Mouse (Mus musculus): ENCODE results near the gene Luzp1. TPM values are rescaled to one million over a fixed set of nuclear protein-coding genes. Genes with fewer than 3 reads are reported as not detected.

The Luzp1 gene
- polyA plus RNA-seq, 1 experiment from 2014 or later = 91.1 TPM

DNA sequence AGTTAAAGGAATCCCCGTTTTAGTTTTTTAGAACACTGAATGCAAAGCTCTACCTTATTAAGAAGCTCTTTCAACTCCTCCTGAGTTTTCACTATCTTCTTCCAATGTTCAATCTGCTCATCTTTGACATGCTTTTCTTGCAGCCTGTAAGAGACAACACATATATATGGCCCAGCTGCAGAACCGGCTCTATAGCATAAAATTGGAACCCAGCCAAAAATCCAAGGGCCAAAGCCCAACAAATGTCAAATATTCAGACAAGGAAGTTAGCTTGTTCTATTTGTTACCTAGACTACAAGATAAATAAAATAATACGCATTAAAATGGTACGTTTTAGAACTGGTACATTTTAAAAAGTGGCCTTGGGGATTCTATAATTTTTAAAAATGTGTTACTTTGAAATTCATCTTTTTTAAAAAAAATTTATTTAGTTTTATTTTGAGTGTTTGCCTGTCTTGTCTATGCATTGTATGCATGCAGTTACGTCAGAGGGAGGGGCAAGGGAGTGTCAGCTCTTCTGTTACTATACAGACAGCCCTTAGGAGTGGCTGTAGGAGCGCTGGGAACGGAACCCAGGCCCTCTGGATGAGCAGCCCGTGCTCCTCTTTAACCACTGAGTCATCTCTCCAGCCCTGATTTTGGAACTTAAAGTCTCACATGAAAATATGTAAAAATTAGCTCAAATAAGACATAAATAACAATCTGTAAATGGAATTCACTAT lies 90.9 kb downstream of the Luzp1 start:
- H3K4me3 ChIP-seq = no peak overlapping the region
- no peak for ATAC-seq
- H3K4me2 ChIP-seq = no peak overlapping the region
- H3K27me3 ChIP-seq = no peaks in the 10 kb centered on the region
- H3K9me3 ChIP-seq (replicated peaks) = no peaks in the 10 kb centered on the region
- H3K9ac ChIP-seq = no peak overlapping the region
- H3K4me1 ChIP-seq = no peaks in the 10 kb centered on the region
- no peak overlapping the region for H3K27ac ChIP-seq
- peaks cover 95% of the 10 kb centered on the region for H3K36me3 ChIP-seq (ENCODE audit: poor library complexity, severe bottlenecking)
- 92% methylated on average over 8 of the region's 8 CpGs for WGBS

DNA sequence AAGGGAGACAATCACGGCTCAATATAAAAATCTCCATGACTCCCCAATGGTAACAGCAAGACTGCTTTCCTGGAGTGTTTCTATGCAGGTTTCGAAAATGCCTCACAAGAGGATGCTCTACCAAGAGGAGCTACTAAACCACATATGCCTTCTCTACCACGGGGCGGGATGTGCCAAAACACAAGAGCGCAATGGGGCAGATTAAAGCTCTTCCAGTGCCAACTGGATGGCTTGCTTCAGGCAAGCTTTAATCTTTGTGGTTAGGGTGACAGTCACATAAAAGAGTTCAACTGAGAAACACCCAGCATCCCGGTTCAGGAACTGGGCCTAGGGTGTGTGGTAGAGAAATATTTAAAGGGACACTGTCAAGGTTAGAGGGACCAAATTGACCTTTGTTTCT lies 93.2 kb downstream of the Luzp1 start:
- ATAC-seq = no peak

DNA sequence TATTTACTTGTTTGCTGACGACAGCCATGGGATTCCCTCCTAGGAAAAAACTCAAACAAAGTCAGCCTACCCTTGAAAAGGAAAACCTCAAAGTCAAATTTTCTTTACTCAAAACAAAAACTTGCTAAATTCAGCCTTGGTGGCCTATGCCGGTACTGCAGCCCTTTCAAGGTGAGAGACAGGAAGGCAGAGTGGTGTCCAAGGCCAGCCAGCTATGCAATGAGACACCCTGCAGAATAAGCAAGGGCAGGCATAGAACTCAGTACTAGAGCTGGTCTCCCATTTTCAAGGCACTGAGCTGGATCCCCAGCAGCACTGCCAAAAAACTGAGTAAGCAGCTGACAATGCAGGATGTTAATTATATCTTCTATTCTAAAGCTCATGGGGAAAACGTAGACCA lies 99.1 kb downstream of the Luzp1 start:
- H3K4me2 ChIP-seq = no peak overlapping the region
- WGBS = 80% methylated on average over 3 of the region's 3 CpGs
- ATAC-seq = no peak
- no peaks in the 10 kb centered on the region for H3K27me3 ChIP-seq
- peaks cover 85% of the 10 kb centered on the region for H3K36me3 ChIP-seq (ENCODE audit: poor library complexity, severe bottlenecking)
- H3K4me1 ChIP-seq = 0 out of 2 replicates have a peak, but pooled peaks cover 4% of the 10 kb centered on the region
- no peak overlapping the region for H3K27ac ChIP-seq
- no peak overlapping the region for H3K9ac ChIP-seq
- no peaks in the 10 kb centered on the region for H3K9me3 ChIP-seq (replicated peaks)
- H3K4me3 ChIP-seq = no peak overlapping the region

More for the DNA sequence above, 93.2 kb downstream of the Luzp1 start:
- no peak overlapping the region for H3K4me3 ChIP-seq
- H3K27me3 ChIP-seq = no peaks in the 10 kb centered on the region
- WGBS = 78% methylated on average over 6 of the region's 6 CpGs
- no peaks in the 10 kb centered on the region for H3K9me3 ChIP-seq (replicated peaks)
- H3K9ac ChIP-seq = no peak overlapping the region
- H3K4me1 ChIP-seq = no peaks in the 10 kb centered on the region
- H3K27ac ChIP-seq = no peak overlapping the region
- H3K36me3 ChIP-seq (ENCODE audit: poor library complexity, severe bottlenecking) = peaks cover 94% of the 10 kb centered on the region
- H3K4me2 ChIP-seq = no peak overlapping the region

DNA sequence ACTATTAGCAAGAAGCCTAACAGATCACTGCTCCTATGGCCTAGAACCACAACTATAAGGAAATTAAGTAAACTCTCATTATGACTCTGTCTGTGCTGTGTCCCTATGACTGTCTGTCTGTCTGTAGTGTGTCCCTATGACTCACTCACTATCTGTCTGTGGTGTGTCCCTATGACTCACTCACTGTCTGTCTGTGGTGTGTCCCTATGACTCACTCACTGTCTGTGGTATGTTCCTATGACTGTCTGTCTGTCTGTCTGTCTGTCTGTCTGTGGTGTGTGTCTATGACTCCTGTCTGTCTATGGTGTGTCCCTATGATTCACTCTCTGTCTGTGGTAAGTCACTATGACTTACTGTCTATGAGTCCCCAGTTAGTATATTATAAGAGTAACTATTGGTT lies 100.4 kb downstream of the Luzp1 start:
- no peaks in the 10 kb centered on the region for H3K27me3 ChIP-seq
- no peak overlapping the region for H3K4me2 ChIP-seq
- H3K4me1 ChIP-seq = 0 out of 2 replicates have a peak, but pooled peaks cover 4% of the 10 kb centered on the region
- H3K9ac ChIP-seq = no peak overlapping the region
- H3K27ac ChIP-seq = 0 out of 2 replicates have a peak overlapping the region, but pooled peaks have one; percentile 20
- H3K4me3 ChIP-seq = no peak overlapping the region
- H3K9me3 ChIP-seq (replicated peaks) = no peaks in the 10 kb centered on the region
- H3K36me3 ChIP-seq (ENCODE audit: poor library complexity, severe bottlenecking) = peaks cover 74% of the 10 kb centered on the region
- no peak for ATAC-seq

DNA sequence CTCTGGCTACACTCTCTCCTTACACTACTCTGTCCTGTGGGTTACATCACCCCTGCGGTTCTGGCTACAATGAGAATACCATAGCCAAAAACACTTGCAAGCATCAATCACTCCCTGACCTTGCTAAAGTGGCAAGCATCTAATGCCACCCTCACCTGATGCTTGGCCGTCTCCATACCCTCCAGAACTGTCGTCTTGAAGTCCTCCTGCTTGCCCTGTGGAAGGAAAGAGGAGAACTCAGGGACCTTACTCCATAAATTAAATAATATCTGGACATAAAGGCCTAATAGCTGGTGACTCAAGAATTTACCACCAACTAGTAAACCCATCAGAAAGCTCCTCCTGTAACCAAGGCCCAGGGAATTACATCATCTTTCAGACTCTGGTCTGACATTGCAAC lies 112.3 kb downstream of the Luzp1 start:
- WGBS = 94% methylated on average over 3 of the region's 3 CpGs
- H3K4me3 ChIP-seq = no peak overlapping the region
- no peak overlapping the region for H3K4me2 ChIP-seq
- H3K27ac ChIP-seq = no peak overlapping the region
- no peaks in the 10 kb centered on the region for H3K9me3 ChIP-seq (replicated peaks)
- peaks cover 9% of the 10 kb centered on the region for H3K4me1 ChIP-seq
- H3K27me3 ChIP-seq = no peaks in the 10 kb centered on the region
- ATAC-seq = no peak
- H3K36me3 ChIP-seq (ENCODE audit: poor library complexity, severe bottlenecking) = peaks cover 12% of the 10 kb centered on the region; the same call in 1 of the 2 replicates
- no peak overlapping the region for H3K9ac ChIP-seq

DNA sequence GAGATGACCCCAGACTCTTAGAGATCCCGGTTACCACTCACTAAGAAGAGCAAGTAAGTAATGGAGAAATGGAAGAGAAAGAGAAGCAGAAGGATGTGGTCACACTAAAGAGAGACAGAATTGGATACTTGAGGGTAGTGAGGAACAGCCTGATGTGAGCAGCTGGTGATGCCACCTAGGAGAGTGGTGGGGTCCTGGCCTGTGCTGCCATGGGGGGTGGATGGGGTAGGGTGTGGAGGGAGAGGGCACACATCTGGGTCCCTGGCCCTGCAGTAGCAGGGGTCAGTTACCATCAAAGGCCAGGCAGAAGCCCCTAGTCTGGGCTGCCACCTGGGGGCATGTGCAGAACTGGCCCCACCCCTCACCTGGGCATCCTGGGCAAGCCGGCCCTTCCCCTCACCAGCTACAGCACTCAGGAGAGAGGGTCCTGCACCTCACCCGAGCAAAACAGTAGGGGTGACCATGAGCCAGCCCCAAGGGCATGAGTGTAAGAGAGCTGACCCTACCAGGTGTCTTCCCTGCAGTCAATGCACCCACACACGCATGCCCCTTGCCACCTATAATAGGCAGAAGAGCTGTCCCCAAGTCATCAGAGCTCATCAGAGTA lies 117.8 kb downstream of the Luzp1 start:
- WGBS = 94% methylated on average over 4 of the region's 4 CpGs
- no peak for ATAC-seq
- no peak overlapping the region for H3K4me2 ChIP-seq
- H3K27me3 ChIP-seq = no peaks in the 10 kb centered on the region
- no peak overlapping the region for H3K27ac ChIP-seq
- peaks cover 20% of the 10 kb centered on the region for H3K4me1 ChIP-seq
- peaks cover 20% of the 10 kb centered on the region for H3K36me3 ChIP-seq (ENCODE audit: poor library complexity, severe bottlenecking)
- H3K9ac ChIP-seq = no peak overlapping the region
- H3K4me3 ChIP-seq = no peak overlapping the region
- H3K9me3 ChIP-seq (replicated peaks) = no peaks in the 10 kb centered on the region

DNA sequence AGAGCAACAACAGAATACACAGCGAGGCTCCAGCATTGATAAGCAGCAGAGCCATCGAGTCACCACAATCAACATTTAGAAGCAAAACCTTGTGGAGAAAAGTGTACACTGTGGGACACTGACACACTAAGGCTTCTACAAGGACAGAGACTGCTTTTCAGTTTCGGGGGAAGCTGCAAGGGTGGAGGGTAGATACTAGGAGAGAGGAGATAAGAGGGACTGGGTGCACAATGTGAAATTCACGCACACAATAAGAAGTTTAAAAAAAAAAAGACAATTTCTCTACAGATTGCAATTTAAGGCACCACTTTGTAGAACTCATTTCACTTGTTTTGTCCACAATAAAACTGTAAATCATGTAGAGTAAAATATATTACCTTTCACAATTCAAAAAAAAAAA lies 118.4 kb downstream of the Luzp1 start:
- Histone ChIP-seq H3K27ac (no peak overlapping the region), H3K4me2 (no peak overlapping the region), H3K4me1 (peaks cover 15% of the 10 kb centered on the region), H3K9ac (no peak overlapping the region), H3K4me3 (no peak overlapping the region), H3K36me3 (ENCODE audit: poor library complexity, severe bottlenecking) (peaks cover 20% of the 10 kb centered on the region), H3K9me3 (replicated peaks) (no peaks in the 10 kb centered on the region), H3K27me3 (no peaks in the 10 kb centered on the region)
- ATAC-seq = no peak
- WGBS = 95% methylated on average over 4 of the region's 4 CpGs

DNA sequence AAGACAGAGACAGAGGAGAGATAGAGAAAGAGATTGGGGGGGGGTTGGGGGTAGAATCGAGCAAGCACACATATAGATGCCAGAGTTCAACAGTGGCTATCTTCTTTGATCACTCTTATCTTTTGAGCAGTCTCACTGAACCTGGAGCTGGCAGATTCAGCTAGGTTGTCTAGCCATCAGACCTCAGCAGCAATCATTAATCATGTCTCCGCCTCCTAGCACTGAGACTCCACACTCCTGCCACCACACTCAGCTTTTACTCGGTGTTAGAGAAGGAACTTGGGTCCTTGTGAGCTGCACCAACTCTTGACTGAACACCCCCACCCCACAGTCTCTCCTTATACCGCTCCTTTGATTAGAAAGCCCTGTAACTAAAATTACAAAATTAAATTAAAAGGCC lies 122.5 kb downstream of the Luzp1 start:
- H3K4me1 ChIP-seq = peaks cover 30% of the 10 kb centered on the region
- H3K36me3 ChIP-seq (ENCODE audit: poor library complexity, severe bottlenecking) = peaks cover 20% of the 10 kb centered on the region
- no peak for ATAC-seq
- whole genome bisulfite sequencing = 80% methylated on average over 4 of the region's 4 CpGs
- H3K4me3 ChIP-seq = no peak overlapping the region
- H3K27ac ChIP-seq = no peak overlapping the region
- H3K9me3 ChIP-seq (replicated peaks) = no peaks in the 10 kb centered on the region
- H3K9ac ChIP-seq = no peak overlapping the region
- H3K4me2 ChIP-seq = no peak overlapping the region
- H3K27me3 ChIP-seq = no peaks in the 10 kb centered on the region

DNA sequence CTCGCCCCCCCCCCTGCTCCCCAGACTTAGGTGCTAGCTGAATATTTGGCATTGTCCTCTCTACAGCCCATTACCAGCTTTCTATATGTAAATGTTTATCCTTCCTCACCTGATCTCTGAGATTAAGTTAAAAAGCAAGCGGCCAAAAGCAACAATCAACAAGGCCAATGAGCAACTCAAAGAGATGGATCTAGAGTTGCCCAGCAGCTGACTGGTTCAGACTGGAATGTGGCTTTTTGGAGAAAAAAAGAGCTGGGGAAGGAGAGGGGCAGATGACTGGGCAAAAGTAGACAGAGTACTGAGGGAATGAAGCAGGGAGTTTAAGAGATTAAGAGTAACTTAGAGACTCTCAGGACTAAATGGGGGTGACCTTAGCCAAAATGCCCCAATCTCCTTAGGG lies 124.4 kb downstream of the Luzp1 start:
- no peak for ATAC-seq
- H3K4me2 ChIP-seq = no peak overlapping the region
- H3K36me3 ChIP-seq (ENCODE audit: poor library complexity, severe bottlenecking) = peaks cover 20% of the 10 kb centered on the region
- H3K4me3 ChIP-seq = no peak overlapping the region
- 81% methylated on average over 2 of the region's 2 CpGs for WGBS
- no peak overlapping the region for H3K9ac ChIP-seq
- no peaks in the 10 kb centered on the region for H3K9me3 ChIP-seq (replicated peaks)
- peaks cover 26% of the 10 kb centered on the region for H3K4me1 ChIP-seq
- no peaks in the 10 kb centered on the region for H3K27me3 ChIP-seq
- H3K27ac ChIP-seq = no peak overlapping the region

DNA sequence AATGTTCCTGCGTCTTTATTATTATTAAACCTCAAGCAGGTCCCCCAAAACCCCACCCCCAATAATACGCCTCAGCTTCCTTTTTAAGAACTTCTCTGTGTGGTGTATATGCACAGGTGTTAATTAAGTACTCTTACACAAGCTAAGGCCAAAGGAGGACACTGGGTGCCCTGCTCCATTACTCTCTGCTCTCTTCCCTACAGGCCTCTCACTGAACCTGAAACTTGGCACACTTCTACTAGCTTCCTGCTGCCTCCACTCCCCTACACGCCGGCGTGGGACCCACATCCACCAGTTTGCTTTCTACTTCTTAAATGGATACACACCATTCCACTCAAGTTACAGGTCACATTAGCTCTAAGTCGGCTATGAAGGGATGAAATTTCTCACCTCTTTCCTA lies 125.7 kb downstream of the Luzp1 start:
- no peak overlapping the region for H3K4me2 ChIP-seq
- no peak overlapping the region for H3K9ac ChIP-seq
- H3K27me3 ChIP-seq = no peaks in the 10 kb centered on the region
- peaks cover 30% of the 10 kb centered on the region for H3K4me1 ChIP-seq
- H3K27ac ChIP-seq = no peak overlapping the region
- H3K4me3 ChIP-seq = no peak overlapping the region
- WGBS = 90% methylated on average over 6 of the region's 6 CpGs
- no peak for ATAC-seq
- no peaks in the 10 kb centered on the region for H3K9me3 ChIP-seq (replicated peaks)
- peaks cover 15% of the 10 kb centered on the region for H3K36me3 ChIP-seq (ENCODE audit: poor library complexity, severe bottlenecking)

DNA sequence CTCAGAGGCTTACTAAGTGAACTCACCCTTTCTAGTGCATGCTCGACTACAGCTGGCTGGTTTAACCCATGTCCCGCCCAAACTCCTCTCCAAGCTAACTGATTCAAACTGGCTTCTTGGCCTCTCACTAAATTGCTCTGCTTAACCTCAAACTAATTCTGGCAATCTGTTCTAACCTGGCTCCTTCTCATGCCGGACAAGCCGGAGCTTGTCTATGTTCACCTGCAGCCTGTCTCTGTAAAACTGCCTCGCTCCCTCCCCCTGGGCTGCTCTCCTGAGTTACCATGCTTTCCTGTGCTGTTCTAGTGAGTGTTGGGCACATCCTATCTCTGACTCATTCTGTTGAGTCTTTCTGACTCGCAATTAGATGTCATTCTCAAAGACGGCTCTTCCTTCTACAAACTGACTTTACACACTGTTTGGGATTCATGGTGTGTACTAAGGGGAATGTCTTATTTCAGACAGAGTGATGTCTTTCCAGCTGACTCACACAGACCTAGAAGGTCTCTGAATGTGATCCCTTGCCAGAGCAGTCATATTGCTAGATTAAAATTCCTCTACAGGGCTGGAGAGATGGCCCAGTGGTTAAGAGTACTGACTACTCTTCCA lies 128.8 kb downstream of the Luzp1 start:
- no peak overlapping the region for H3K4me3 ChIP-seq
- H3K9me3 ChIP-seq (replicated peaks) = no peaks in the 10 kb centered on the region
- no peak overlapping the region for H3K4me2 ChIP-seq
- 0 out of 2 replicates have a peak, but pooled peaks cover 5% of the 10 kb centered on the region for H3K36me3 ChIP-seq (ENCODE audit: poor library complexity, severe bottlenecking)
- H3K4me1 ChIP-seq = peaks cover 41% of the 10 kb centered on the region
- no peak for ATAC-seq
- no peak overlapping the region for H3K27ac ChIP-seq
- WGBS = 91% methylated on average over 7 of the region's 7 CpGs
- no peaks in the 10 kb centered on the region for H3K27me3 ChIP-seq
- no peak overlapping the region for H3K9ac ChIP-seq

DNA sequence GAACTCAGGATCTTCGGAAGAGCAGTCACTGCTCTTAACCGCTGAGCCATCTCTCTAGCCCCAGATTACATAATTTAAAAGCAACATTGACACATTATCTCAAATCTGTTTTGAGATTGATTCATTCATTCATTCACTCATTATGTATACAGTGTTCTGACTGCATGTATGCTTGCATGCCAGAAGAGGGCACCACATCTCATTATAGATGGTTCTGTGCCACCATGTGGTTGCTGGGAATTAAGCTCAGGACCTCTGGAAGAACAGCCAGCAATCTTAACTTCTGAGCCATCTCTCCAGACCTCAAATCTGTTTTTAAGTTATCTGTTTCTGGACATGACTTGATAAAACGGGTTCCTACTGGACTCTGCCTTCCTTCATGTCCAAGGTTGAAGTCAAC lies 130.3 kb downstream of the Luzp1 start:
- no peak for ATAC-seq
- Histone ChIP-seq H3K9ac (no peak overlapping the region), H3K4me1 (peaks cover 29% of the 10 kb centered on the region), H3K27ac (no peak overlapping the region), H3K4me3 (peak overlapping the region; percentile 92), H3K4me2 (peak overlapping the region; percentile 75), H3K27me3 (no peaks in the 10 kb centered on the region), H3K9me3 (replicated peaks) (no peaks in the 10 kb centered on the region), H3K36me3 (ENCODE audit: poor library complexity, severe bottlenecking) (no peaks in the 10 kb centered on the region)
- 95% methylated on average over 3 of the region's 3 CpGs for WGBS
